Mouse (Mus musculus) right cerebral cortex, postnatal 25 days (tissue): Measurements from ENCODE around the gene Map3k7cl.

Experiments used
- DNase-seq: peaks from one replicate; pipeline ENCODE4 v3.0.0; 2022

Map3k7cl gene

GRCm38 (mm10) chr16:87587843-87588242 is 34.7 kb downstream of the Map3k7cl start:
- no peak for DNase-seq

DNA sequence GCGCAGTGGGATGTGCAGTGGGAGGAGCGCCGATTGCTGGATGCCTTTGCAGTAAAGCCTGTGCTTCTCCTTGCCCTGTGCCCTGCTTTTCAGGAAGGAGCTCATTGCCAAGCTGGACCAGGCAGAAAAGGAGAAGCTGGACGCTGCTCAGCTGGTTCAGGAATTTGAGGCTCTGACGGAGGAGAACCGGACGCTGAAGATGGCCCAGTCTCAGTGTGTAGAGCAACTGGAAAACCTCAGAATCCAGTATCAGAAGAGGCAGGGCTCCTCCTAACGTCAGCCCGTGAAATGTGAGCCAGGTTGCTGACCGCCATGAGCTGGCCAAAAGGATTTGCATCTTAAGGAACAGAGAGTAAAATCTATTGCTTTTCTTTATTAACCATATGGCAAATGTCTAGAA is 41.0 kb downstream of the Map3k7cl start:
- no peak for DNase-seq

- no peak for DNase-seq
These were observed 42.0 kb downstream of the Map3k7cl start for GRCm38 (mm10) chr16:87595149-87595548.

- DNase-seq: no peak
These were observed 49.8 kb downstream of the Map3k7cl start for GRCm38 (mm10) chr16:87602717-87603526.

GRCm38 (mm10) chr16:87604002-87604401 is 50.9 kb downstream of the Map3k7cl start:
- DNase-seq: no peak

DNA sequence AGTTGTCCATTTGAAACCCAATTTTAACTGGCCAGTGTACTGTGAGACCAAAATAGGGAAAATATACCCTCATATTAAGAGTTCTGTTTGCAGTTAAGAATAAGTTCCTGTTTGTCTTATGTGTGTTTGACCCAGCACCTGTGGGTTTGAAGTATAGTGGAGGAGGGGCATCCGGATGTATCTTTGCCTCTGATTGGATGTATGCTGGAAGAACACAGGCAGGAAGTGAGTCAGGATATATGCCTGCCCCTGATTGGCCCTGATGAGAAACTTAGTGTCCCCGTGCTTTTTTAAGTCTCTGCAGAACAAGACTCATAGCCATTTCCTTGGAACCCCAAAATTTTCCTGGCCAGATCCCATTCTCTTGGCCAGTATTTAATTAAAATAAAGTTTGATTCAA is 51.8 kb downstream of the Map3k7cl start:
- no peak for DNase-seq

GRCm38 (mm10) chr16:87607383-87607782 is 54.3 kb downstream of the Map3k7cl start:
- no peak for DNase-seq

DNA sequence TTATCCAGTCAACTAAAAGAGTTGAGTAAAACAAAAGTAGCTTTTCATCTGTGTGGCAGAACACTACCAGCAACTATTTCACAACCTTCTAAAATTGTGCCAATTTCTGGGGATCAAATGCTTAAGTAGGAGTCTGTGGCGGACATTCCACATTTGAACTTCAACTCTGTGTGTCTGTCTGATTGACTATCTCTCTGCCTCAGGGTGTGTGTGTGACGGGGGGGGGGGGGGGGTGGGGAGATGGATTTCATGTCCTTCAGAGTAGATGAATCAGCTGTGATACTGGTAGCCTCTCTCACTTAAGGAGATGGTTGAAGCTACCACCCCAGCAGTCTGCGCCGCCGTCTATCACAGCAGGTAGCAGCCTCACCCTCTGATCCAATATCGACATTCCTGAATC is 54.8 kb downstream of the Map3k7cl start:
- no peak for DNase-seq

DNA sequence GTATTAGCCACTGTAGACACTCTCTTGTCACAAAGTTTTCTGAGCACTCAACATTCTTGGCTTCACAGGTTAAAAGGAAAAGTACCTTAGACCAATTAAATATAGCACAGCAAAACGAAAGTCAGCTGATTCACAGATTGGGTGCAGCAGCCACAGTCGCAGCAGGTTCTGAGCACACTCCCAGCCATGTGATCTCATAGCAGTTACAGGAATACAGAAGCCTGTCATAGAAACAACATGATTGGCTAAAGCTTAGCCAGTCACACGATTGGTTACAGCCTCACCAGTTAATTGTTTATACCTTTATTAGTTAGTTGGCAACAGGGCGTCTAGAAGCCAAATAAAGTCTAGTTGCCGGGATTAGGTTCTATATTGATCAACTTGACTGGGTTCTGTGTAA is 57.0 kb downstream of the Map3k7cl start:
- no peak for DNase-seq

DNA sequence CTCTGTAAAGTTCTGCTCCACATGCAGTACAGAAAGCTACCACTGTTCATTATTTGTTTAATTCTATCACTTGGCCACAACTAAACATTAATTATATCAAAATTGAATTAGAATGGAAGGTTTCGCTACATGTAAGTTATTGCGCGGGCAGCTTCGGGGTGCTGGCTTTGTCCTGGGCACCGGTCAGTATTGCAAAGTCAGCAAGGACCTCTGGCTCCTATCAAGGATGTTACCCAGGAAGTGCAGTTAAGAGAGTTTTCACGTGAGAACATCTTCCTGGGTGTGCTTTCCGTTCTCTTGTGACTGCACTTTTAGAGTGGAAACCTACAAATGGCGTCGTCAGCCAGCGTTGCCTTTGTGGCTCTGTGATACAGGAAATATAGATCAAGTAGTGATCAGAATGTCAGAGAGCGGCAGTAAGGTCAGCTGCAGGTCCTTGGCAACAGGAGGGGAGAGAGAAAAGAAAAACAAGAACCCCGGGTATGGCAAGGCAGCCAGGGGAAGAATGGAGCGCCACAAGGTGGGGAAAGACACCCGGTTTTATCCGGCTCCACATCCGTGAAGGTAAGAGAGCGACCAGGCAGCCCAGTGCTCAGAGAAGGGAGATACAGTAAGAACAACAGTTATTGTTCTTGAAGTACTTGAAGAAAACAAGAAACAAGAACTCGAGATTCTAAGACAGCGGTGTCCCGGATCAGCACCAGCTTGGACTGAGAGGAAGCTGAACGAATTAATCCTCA is 57.6 kb downstream of the Map3k7cl start:
- no peak for DNase-seq

DNA sequence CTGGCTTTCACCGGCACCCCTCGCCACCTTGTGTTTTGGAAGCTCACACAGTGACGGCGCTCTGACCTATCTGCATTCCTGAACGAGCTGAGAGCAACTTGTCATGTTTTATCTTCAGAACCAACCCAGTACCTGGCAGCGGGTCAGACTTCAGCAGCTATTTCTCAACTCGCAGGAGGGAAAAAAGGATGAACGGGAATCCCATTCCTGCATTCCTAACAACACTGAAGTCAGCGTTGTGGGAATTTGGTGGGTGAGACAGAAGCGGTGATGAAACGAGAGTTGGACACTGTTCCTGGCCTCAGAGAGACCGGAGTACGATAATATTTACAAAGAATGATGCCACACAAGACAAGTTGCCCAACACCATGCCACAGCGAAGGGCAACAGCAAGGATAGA is 58.3 kb downstream of the Map3k7cl start:
- no peak for DNase-seq

- DNase-seq: no peak
These were observed 59.2 kb downstream of the Map3k7cl start for GRCm38 (mm10) chr16:87612218-87612838.

DNA sequence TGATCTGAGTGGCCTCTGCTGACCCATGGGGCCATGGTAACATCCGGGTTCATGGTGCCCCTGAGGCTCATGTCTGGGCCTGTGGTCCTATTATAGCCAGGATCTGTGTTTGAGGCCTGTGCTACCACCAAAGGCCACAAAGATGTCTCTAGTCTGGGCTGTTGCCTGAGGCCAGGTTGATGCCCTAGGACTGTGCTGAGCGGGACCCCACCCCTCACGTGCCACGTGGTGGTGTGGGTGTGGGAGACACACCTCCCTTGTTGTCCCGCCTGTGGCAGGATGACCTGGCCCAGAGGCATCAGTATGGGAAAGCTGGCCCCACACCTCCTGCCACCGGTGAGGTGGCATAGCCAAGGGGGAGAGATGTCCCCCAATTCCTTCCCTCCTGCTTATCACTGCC is 64.2 kb downstream of the Map3k7cl start:
- DNase-seq: no peak

DNA sequence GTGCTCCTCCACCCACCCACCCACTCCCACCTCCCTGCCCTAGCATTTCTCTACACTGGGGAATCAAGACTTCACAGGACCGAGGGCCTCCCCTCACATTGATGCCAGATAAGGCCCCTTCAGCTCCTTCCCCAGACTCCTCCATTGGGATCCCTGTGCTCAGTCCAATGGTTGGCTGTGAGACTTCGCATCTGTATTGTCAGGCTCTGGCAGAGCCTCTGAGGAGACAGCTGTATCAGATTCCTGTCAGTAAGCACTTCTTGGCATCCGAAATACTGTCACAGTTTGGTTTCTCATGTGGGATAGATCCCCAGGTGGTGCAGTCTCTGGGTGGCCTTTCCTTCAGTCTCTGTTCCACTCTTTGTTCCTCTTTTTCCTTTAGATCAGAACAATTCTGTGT is 68.1 kb downstream of the Map3k7cl start:
- DNase-seq: no peak

GRCm38 (mm10) chr16:87623881-87624280 is 70.8 kb downstream of the Map3k7cl start:
- DNase-seq: no peak

DNA sequence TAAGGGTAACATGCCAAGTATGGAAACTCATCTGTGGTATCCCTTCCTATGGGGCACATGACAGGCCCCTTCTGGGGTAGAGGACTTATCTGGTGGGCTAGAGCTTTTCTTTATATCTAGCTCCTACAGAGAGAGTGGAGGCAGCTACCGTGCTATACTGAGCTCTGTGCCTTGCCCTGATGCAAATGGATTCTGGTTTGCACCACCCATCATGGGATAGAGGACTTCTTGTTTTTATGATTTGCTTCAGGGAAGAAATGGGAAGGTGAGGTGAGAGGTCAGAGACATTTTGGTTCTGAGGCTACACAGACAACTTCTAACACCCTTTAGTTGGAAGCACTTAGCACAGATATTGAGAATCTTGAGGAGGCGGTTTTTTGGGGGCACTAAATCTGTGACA is 71.8 kb downstream of the Map3k7cl start:
- DNase-seq: no peak

DNA sequence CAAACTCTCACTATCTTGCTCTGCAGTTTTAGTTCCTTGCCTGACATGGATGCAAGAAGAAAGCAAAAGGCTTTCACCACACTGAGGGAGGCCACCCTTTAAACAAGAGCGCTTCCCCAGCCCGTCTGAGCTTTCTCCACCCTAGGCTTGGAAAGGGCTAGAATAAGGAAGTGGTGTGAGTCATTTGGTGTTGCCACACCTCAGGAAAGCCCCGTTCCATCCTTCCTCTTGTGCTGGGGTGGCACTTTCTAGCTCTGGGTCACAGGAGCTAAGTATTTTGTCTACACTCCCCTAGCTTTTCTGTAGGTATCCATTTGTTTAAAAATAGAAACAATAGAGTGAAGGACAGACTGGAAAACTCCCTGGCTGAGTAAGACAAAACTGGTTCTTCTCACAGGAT is 72.2 kb downstream of the Map3k7cl start:
- no peak for DNase-seq

DNA sequence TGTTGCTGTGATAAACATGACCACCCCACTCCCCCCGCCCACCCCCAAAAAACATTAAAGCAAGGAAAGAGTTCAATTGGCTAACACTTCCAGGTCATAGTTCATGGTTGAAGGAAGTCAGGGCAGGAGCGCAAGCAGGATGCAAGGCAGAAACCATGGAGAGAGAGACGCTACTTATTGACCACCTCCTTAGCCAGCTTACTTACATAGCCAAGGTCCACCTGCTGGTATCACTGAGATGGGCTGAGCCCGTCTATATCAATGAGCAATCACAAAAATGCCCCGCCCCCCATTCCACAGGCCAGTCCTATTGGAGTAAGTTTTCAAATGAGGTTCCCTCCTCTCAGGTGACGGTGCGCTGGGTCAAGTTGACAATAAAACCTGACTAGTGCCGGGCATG is 72.7 kb downstream of the Map3k7cl start:
- no peak for DNase-seq

DNA sequence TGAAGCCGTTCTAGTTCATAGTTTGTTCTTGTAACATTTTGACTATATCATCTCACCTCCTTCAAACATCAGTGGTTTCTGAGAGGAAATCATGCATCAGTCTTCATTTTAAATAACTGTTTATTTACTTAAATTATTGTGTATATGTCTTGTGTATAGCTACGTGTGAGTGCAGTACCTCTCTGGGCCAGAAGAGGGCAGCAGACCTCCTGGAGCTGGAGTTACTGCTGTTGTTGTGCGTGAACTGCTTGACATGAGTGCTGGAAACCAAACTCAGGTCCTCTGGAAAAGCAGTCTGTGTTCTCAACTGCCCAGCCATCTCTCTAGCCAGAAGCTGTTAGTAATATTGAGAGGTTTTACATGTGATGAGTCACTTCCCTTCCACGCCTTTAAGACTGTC is 73.6 kb downstream of the Map3k7cl start:
- DNase-seq: no peak

GRCm38 (mm10) chr16:87634709-87635108 is 81.6 kb downstream of the Map3k7cl start:
- no peak for DNase-seq

DNA sequence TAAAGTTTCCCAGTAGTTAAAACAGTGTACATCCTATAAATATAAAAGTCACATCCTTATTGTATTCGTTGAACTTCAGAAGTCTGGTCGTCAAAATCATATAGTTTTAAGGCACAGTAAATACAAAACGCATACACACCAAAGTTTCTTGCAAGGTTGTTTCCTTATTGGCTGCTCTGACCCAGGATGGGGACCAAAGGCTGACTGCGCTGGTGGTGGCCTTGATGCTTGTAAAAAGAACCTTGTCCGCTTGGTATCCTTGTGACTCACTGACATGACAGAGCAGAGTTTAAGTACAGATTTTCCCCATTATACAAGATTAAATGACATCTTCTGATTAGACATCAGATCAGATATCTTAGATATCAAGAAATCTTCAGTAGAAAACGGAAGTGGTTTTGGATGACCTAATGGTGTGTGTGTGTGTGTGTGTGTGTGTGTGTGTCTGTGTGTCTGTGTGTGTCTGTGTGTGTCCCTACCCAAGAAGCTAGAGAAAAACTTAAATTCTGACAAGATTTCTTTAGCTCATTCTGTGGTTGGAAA is 82.2 kb downstream of the Map3k7cl start:
- no peak for DNase-seq

- DNase-seq: no peak
These were observed 82.7 kb downstream of the Map3k7cl start for GRCm38 (mm10) chr16:87635841-87636240.

DNA sequence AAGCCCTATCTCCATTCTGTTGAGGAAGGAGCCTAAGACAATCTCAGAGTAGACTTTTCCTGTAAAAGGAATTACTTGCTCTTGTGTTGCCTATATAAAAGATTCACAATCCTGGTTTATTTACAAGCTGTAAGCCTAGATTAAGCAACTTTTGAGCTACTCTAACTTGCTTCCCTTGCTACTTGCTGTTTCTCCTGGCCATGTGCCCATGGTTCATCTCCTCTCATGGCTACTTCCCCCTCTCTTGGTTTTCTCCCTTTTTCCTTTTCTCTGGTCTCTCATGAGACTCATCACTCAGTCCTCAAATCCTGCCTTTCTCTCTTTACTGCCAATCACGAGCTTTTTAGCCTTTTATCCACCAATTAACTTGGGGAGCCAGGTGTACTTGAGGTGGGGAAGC is 85.0 kb downstream of the Map3k7cl start:
- DNase-seq: no peak

- no peak for DNase-seq
These were observed 89.1 kb downstream of the Map3k7cl start for GRCm38 (mm10) chr16:87642234-87642633.
